31 mouse cellular contexts compared by ENCODE assay signal in the genomic region with DNA sequence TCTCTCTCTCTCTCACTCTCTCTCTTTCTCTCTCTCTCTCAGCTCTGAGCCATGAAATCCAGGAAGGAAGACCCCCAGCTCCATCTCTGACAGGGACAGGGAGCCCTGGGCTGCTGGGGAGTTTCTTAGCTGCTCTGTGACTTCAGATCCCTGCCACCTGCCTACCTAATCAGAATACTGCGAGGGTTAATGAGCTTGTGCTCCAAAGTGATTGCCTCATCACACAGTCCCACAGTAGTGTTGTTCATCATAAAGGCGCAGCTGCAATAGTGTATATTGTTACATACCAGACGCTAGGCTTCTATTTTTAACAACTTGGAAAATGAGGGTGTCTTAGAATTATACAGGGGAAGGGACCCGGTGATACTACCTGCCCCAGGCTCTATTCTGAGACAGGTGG.
DNase-seq lines count a peak whose midpoint lies in the region; ATAC-seq and TF ChIP-seq lines count a peak whose summit lies in the region.
"Had no signal": no experiment of that assay in that cellular context is flagged by ENCODE, and none has a peak within 500 bp of the region (broad histone marks: within the 10 kb centered on the region; RNA-seq: fewer than 3 reads in every experiment).

No protein-coding gene starts in this region.

- H3K9me3 ChIP-seq in forebrain, embryonic 12.5 days, result no peaks in the 10 kb centered on the region
- H3K9me3 ChIP-seq in forebrain, postnatal 0 days (ENCODE audit: low read length), result no peaks in the 10 kb centered on the region
- no peaks in the 10 kb centered on the region for H3K9me3 ChIP-seq in kidney, embryonic 16.5 days (ENCODE audit: low read length)
- H3K9me3 ChIP-seq: G1E; limb, embryonic 15.5 days; liver, embryonic 13.5 days; stomach, embryonic 15.5 days had no signal

- 61% methylated on average over 4 of the region's 4 CpGs for WGBS in heart, adult 2 months
- WGBS in forebrain, embryonic 12.5 days, result 42% methylated on average over 4 of the region's 4 CpGs
- WGBS in forebrain, postnatal 0 days, result 30% methylated on average over 4 of the region's 4 CpGs
- 58% methylated on average over 4 of the region's 4 CpGs for WGBS in kidney, embryonic 16.5 days

- peak; percentile 24 for DNase-seq in heart, adult 11 months
- no peak for DNase-seq in heart, adult 2 months
- peak; percentile 62 for DNase-seq in brain, embryonic 14.5 days (ENCODE audit: low read depth)
- no peak for DNase-seq in forebrain, postnatal 0 days
- DNase-seq in embryo, embryonic 10 days (ENCODE audit: low spot score), result no peak
- DNase-seq: adrenal gland, adult 8-10 months; cerebellum, adult 8-10 months; cerebellum, postnatal 25 days; gastrocnemius, postnatal 25 days; heart, adult 18-20 months; heart, postnatal 4 days; kidney, adult 11 months; kidney, postnatal 36 days; liver, embryonic 13.5 days; lung, adult 18-20 months; retina, postnatal 1 day; right cerebral cortex, postnatal 25 days had no signal

- intact Hi-C loops in heart, adult 2 months (cut with DNase I), result loop anchor here (5.0 kb wide), 1 partner anchor 428 kb away; no protein-coding TSS in a partner anchor

- H3K4me1 ChIP-seq in heart, adult 2 months (ENCODE audit: control insufficient read depth, insufficient read depth, low read length), result no peaks in the 10 kb centered on the region
- peaks cover 25% of the 10 kb centered on the region for H3K4me1 ChIP-seq in forebrain, embryonic 12.5 days
- no peaks in the 10 kb centered on the region; the same call in 1 of the 2 replicates for H3K4me1 ChIP-seq in forebrain, postnatal 0 days (ENCODE audit: insufficient read depth)
- no peaks in the 10 kb centered on the region for H3K4me1 ChIP-seq in kidney, embryonic 16.5 days (ENCODE audit: insufficient read depth, low read length)
- H3K4me1 ChIP-seq: liver, embryonic 13.5 days; stomach, embryonic 15.5 days had no signal

- TF ChIP-seq POLR2A in heart, adult 2 months (IDR thresholded peaks at IDR 0.05; ENCODE audit: insufficient read depth, low read depth, low read length), result no peak
- TF ChIP-seq POLR2A in brain, embryonic 14.5 days (IDR thresholded peaks at IDR 0.05; ENCODE audit: borderline replicate concordance, extremely low read depth, insufficient read depth, insufficient read length, poor library complexity, severe bottlenecking), result no peak

- no peak overlapping the region for H3K27ac ChIP-seq in heart, adult 2 months
- peak overlapping the region; percentile 62 for H3K27ac ChIP-seq in forebrain, embryonic 12.5 days
- no peak overlapping the region for H3K27ac ChIP-seq in forebrain, postnatal 0 days (ENCODE audit: low read depth, low read length)
- H3K27ac ChIP-seq in kidney, embryonic 16.5 days (ENCODE audit: low read length), result no peak overlapping the region
- H3K27ac ChIP-seq: embryonic facial prominence, embryonic 13.5 days; hindbrain, embryonic 14.5 days; layer of hippocampus, adult 2 months; left cerebral cortex, adult 2 months; limb, embryonic 15.5 days; liver, embryonic 13.5 days; macrophage; stomach, embryonic 15.5 days had no signal

- H3K9ac ChIP-seq in heart, adult 2 months (ENCODE audit: low read depth, low read length), result no peak overlapping the region
- H3K9ac ChIP-seq in forebrain, embryonic 12.5 days, result no peak overlapping the region
- H3K9ac ChIP-seq in forebrain, postnatal 0 days, result 0 out of 2 replicates have a peak overlapping the region, but pooled peaks have one; percentile 6
- H3K9ac ChIP-seq in kidney, embryonic 16.5 days (replicated peaks; ENCODE audit: low read length), result no peak overlapping the region
- H3K9ac ChIP-seq: embryonic facial prominence, embryonic 13.5 days; heart, embryonic 12.5 days; hindbrain, embryonic 14.5 days; limb, embryonic 15.5 days; liver, embryonic 13.5 days; stomach, embryonic 15.5 days had no signal

- H3K79me2 ChIP-seq in heart, adult 2 months (replicated peaks; ENCODE audit: control insufficient read depth, insufficient read depth, low read length), result no peaks in the 10 kb centered on the region

- no peak overlapping the region for H3K4me2 ChIP-seq in forebrain, embryonic 12.5 days
- no peak overlapping the region for H3K4me2 ChIP-seq in forebrain, postnatal 0 days (ENCODE audit: low read depth)
- no peak overlapping the region for H3K4me2 ChIP-seq in kidney, embryonic 16.5 days (replicated peaks; ENCODE audit: low read depth, low read length)
- H3K4me2 ChIP-seq: embryonic facial prominence, embryonic 13.5 days; heart, embryonic 12.5 days; hindbrain, embryonic 14.5 days; limb, embryonic 15.5 days; liver, embryonic 13.5 days; stomach, embryonic 15.5 days had no signal

- no peak overlapping the region for H3K4me3 ChIP-seq in heart, adult 2 months
- H3K4me3 ChIP-seq in forebrain, embryonic 12.5 days (replicated peaks), result no peak overlapping the region
- H3K4me3 ChIP-seq in forebrain, postnatal 0 days (ENCODE audit: low read depth, low read length), result no peak overlapping the region
- no peak overlapping the region for H3K4me3 ChIP-seq in kidney, embryonic 16.5 days (ENCODE audit: low read length)
- H3K4me3 ChIP-seq: embryonic facial prominence, embryonic 13.5 days; erythroblast, embryonic 14.5 days; heart, embryonic 12.5 days; layer of hippocampus, adult 2 months; left cerebral cortex, adult 2 months; limb, embryonic 15.5 days; liver, embryonic 13.5 days; myocyte; stomach, embryonic 15.5 days had no signal

- no peak for TF ChIP-seq CTCF in heart, adult 2 months (IDR thresholded peaks at IDR 0.05)
- TF ChIP-seq CTCF in brain, embryonic 14.5 days (IDR thresholded peaks at IDR 0.05; ENCODE audit: borderline replicate concordance, extremely low read depth, insufficient read depth, insufficient read length), result no peak
- TF ChIP-seq CTCF in forebrain, postnatal 0 days (IDR thresholded peaks at IDR 0.05; ENCODE audit: low read depth), result no peak

- H3K27me3 ChIP-seq in heart, adult 2 months (ENCODE audit: control insufficient read depth, insufficient read depth, low read length), result no peaks in the 10 kb centered on the region
- no peaks in the 10 kb centered on the region for H3K27me3 ChIP-seq in forebrain, embryonic 12.5 days
- no peaks in the 10 kb centered on the region for H3K27me3 ChIP-seq in forebrain, postnatal 0 days (ENCODE audit: insufficient read depth, low read length)
- no peaks in the 10 kb centered on the region for H3K27me3 ChIP-seq in kidney, embryonic 16.5 days (ENCODE audit: insufficient read depth, low read length)
- H3K27me3 ChIP-seq: embryonic facial prominence, embryonic 13.5 days; heart, embryonic 12.5 days; limb, embryonic 15.5 days; liver, embryonic 13.5 days; stomach, embryonic 15.5 days had no signal

- H3K36me3 ChIP-seq in heart, adult 2 months (ENCODE audit: control insufficient read depth, insufficient read depth, low read length), result no peaks in the 10 kb centered on the region
- no peaks in the 10 kb centered on the region for H3K36me3 ChIP-seq in forebrain, embryonic 12.5 days (replicated peaks)
- no peaks in the 10 kb centered on the region for H3K36me3 ChIP-seq in forebrain, postnatal 0 days (ENCODE audit: insufficient read depth)
- no peaks in the 10 kb centered on the region for H3K36me3 ChIP-seq in kidney, embryonic 16.5 days (ENCODE audit: insufficient read depth, low read length)
- H3K36me3 ChIP-seq: embryonic facial prominence, embryonic 13.5 days; G1E; heart, embryonic 12.5 days; limb, embryonic 15.5 days; liver, embryonic 13.5 days; stomach, embryonic 15.5 days had no signal

- no peak; the same call in 1 of the 2 replicates for ATAC-seq in forebrain, embryonic 12.5 days (ENCODE audit: low FRiP score)
- ATAC-seq in forebrain, postnatal 0 days, result peak; percentile 32; the same call in 1 of the 2 replicates
- no peak for ATAC-seq in kidney, embryonic 16.5 days (ENCODE audit: low FRiP score, low TSS enrichment)
- ATAC-seq: lung, postnatal 0 days had no signal

- TF ChIP-seq EP300 in heart, adult 2 months (IDR thresholded peaks at IDR 0.05; ENCODE audit: insufficient read depth, low read depth, low read length), result no peak

Comparison
In these comparisons a context has a peak if more than half of its experiments do, and no peak if none do; other contexts are left out.
1. DNase-seq: peak in heart, adult 11 months (single experiment) and brain, embryonic 14.5 days (single experiment); none in heart, adult 2 months (0 of 2), forebrain, postnatal 0 days (single experiment) and embryo, embryonic 10 days (single experiment).